Mouse (Mus musculus) forebrain, embryonic 12.5 days (tissue): Measurements from ENCODE around the gene Cdc20b. TPM values are rescaled to one million over a fixed set of nuclear protein-coding genes. Genes with fewer than 3 reads are reported as not detected.
"Not testable (repeated sequence)": the region's sequence is repeated elsewhere in the genome, so short reads cannot be mapped to it uniquely, and the experiment has no call there.

Experiments used
- ATAC-seq: fragments of 200-750 bp; cut with Nextera tagmentation; 2 replicates; pipeline ENCODE4 v1.8.0; 2017; ENCODE audit warnings: moderate TSS enrichment; ENCODE audit not compliant: low FRiP score
- H3K27ac ChIP-seq: fragments of 300-500 bp; sonication (generic); 2 replicates; pipeline ENCODE4 v1.5.1; 2016; ENCODE audit warnings: mild to moderate bottlenecking
- H3K27me3 ChIP-seq: fragments of 300-500 bp; sonication (generic); 2 replicates; pipeline ENCODE4 v1.6.1; 2016; ENCODE audit warnings: mild to moderate bottlenecking
- H3K36me3 ChIP-seq: fragments of 300-500 bp; sonication (generic); replicated peaks from 2 replicates; pipeline ENCODE4 v1.6.1; 2016; ENCODE audit warnings: mild to moderate bottlenecking
- H3K4me1 ChIP-seq: fragments of 300-500 bp; sonication (generic); 2 replicates; pipeline ENCODE4 v1.6.1; 2016
- H3K4me2 ChIP-seq: fragments of 300-500 bp; sonication (generic); 2 replicates; pipeline ENCODE4 v1.6.1; 2016; ENCODE audit warnings: mild to moderate bottlenecking, moderate library complexity
- H3K4me3 ChIP-seq: fragments of 300-500 bp; sonication (generic); replicated peaks from 2 replicates; pipeline ENCODE4 v1.5.1; 2016; ENCODE audit warnings: mild to moderate bottlenecking
- H3K9ac ChIP-seq: fragments of 300-500 bp; sonication (generic); 2 replicates; pipeline ENCODE4 v1.6.1; 2016; ENCODE audit warnings: mild to moderate bottlenecking
- H3K9me3 ChIP-seq: fragments of 300-500 bp; sonication (generic); 2 replicates; pipeline ENCODE4 v1.6.1; 2016
- WGBS: fragments of 180-500 bp; shearing (Covaris S2); methylation state at CpG from one replicate; pipeline ENCODE4 v1.1.7; 2016; 5-methylcytosine and 5-hydroxymethylcytosine counted together
- polyA plus RNA-seq: library from polyadenylated mRNA; unstranded; fragments of >200 nt; fragmentation: Nextera tagmentation; extraction: Ambion mirVana; gene quantifications from 2 replicates; pipeline ENCODE4 v1.2.1, GENCODE M21; 2016

Gene Cdc20b
- polyA plus RNA-seq, 1 experiment from 2014 or later = 1.3 TPM

DNA sequence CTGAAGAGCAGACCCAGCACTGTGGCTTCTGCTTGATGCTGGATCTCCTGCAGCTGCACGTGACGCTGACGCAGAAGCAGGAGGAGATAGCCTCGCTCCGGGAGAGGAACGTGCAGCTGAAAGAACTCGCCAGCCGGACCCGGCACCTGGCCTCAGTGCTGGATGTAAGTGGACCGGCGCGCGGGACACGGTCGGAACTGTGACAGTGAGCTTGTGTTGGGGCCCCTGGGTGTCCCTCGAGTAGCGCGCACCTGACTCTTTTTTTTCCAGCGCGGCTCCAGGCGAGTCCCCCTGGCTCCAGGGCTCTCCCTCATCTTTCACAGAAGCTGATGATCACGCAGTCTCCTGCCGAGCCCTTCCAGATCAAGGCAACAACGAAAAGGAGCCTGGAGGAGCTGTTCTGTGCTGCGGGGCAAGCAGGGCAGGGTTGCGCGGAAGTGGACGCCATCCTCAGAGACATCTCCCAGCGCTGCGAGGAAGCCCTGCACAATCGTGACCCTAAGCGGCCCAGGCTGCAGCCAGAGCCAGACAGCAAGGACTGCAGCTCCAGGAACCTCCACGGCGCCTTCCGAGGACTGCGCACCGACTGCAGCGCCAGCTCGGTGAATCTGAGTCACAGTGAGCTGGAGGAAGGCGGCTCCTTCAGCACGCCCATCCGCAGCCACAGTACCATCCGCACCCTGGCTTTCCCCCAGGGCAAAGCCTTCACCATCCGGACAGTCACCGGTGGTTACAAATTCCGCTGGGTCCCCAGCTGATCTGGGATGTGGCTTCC is 36.3 kb upstream of the Cdc20b start:
- H3K27me3 ChIP-seq = peaks cover 89% of the 10 kb centered on the region
- H3K9ac ChIP-seq = peak overlapping the region; percentile 50
- no peaks in the 10 kb centered on the region for H3K9me3 ChIP-seq
- H3K27ac ChIP-seq = no peak overlapping the region
- H3K36me3 ChIP-seq = no peaks in the 10 kb centered on the region
- H3K4me3 ChIP-seq = peak overlapping the region; percentile 43
- peak overlapping the region; percentile 77 for H3K4me2 ChIP-seq
- ATAC-seq = peak; percentile 52
- WGBS = under 1% methylated on average over 46 of the region's 46 CpGs
- peaks cover 21% of the 10 kb centered on the region for H3K4me1 ChIP-seq

DNA sequence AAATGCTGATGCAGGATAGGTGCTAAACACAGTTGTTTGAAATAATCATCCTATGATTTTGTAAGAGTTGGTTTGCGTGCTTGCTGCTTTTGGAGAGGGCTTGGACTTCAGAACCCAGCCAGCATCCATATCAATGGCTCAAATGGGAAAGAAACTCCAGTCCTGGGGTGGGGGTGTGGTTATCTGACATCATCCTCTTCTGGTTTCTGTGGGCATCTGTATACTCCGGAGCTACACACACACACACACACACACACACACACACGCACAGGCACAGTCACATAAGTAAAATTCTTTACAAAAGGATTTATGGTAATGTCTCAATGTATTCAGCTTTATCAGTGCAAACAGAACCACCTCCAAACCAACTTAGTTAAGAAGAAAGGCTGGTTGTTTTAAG is 34.8 kb upstream of the Cdc20b start:
- ATAC-seq = no peak
- no peak overlapping the region for H3K9ac ChIP-seq
- H3K9me3 ChIP-seq = no peaks in the 10 kb centered on the region
- H3K36me3 ChIP-seq = no peaks in the 10 kb centered on the region
- H3K4me2 ChIP-seq = no peak overlapping the region
- H3K4me3 ChIP-seq = no peak overlapping the region
- peaks cover 74% of the 10 kb centered on the region for H3K27me3 ChIP-seq
- H3K4me1 ChIP-seq = peaks cover 11% of the 10 kb centered on the region
- no peak overlapping the region for H3K27ac ChIP-seq
- WGBS = 82% methylated on average over 3 of the region's 3 CpGs

DNA sequence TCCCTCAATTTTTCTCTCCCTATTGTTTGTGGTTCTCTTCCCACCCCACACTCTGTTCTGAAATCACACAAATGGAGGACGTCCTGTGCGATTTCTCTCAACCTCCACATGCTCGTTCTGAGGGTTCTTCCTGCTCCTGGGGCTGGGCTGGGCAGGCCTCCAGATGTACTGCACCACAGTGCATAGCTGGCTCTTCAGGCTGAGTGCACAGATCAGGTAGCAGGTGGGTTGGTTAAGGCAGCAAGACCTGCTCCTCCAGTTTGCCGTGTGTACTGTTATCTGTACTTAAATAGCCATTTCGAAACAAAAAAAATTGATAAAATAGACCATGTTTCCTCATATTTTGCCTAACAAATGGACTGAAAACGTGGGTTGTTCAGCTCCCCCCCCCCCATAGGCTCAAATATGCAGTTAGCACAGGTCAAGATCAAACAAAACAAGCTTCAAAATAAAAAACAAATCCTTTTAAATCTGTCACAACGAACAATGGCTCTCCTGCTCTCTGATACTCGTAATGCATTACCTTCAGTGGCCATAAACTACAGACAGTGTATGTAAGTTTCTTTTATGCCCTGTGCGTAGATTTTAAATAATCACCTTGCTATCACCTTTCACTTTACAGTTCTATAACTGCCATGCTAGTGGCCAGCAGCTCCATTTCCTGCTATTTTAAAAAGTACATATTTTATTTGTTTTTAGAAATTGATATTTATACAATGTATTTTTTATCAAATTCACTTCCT is 34.2 kb upstream of the Cdc20b start:
- H3K27ac ChIP-seq = no peak overlapping the region
- 75% methylated on average over 9 of the region's 9 CpGs for WGBS

DNA sequence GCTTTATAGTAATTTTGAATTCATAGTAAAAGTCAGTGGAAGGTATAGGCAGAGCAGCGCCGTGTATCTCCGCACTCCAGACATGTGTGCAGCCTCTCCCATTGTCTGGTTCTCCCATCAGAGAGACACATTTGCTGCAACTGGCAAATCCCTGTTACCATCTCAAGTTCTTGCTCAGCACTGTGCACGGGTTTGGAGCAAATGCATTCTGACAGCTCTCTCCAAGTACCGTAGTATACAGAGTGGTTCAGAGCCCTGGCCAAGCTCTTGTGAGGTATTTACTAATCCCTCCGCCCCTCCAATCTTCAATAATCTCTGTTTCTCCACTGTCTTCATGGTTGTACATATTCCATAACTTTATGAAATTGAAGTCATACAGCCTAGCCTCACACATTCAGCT is 22.2 kb upstream of the Cdc20b start:
- WGBS = 81% methylated on average over 6 of the region's 6 CpGs
- no peak overlapping the region for H3K4me2 ChIP-seq
- no peak overlapping the region for H3K4me3 ChIP-seq
- ATAC-seq = no peak
- no peak overlapping the region for H3K9ac ChIP-seq
- H3K9me3 ChIP-seq = no peaks in the 10 kb centered on the region
- H3K4me1 ChIP-seq = no peaks in the 10 kb centered on the region
- no peaks in the 10 kb centered on the region for H3K36me3 ChIP-seq
- H3K27ac ChIP-seq = no peak overlapping the region
- 0 out of 2 replicates have a peak, but pooled peaks cover 3% of the 10 kb centered on the region for H3K27me3 ChIP-seq

More for the DNA sequence above, 34.2 kb upstream of the Cdc20b start:
- H3K4me3 ChIP-seq = no peak overlapping the region
- peaks cover 68% of the 10 kb centered on the region for H3K27me3 ChIP-seq
- no peak for ATAC-seq
- H3K4me2 ChIP-seq = no peak overlapping the region
- no peak overlapping the region for H3K9ac ChIP-seq
- no peaks in the 10 kb centered on the region for H3K9me3 ChIP-seq
- H3K36me3 ChIP-seq = no peaks in the 10 kb centered on the region
- H3K4me1 ChIP-seq = peaks cover 11% of the 10 kb centered on the region

DNA sequence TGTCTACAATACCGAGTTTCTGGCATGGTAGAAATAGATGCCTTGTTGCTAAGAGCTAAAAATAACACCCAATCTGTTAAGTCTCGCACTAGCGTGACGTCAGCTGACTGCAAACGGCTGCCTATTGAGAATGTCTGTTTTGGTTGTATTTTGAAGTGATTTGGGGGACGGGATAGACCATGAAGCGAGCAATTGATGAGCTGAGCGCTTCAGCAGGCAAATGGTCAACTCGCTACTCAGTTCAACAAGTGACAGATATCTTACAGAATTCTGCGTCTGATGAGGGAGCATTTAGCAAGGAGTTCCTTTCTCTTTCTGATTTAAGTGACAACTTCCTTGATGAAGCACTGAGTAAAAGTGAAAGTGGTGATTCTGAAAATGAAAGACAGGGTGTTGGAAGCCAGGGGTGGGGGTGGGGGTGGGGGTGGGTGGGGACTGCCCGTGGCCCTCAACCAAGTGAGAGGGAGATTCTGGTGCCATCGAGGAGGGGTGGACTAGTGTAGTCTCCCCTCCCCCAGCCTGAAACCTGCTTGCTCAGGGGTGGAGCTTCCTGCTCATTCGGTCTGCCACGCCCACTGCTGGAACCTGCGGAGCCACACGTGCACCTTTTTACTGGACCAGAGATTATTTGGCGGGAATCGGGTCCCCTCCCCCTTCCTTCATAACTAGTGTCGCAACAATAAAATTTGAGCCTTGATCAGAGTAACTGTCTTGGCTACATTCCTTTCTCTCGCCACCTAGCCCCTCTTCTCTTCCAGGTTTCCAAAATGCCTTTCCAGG is 21.5 kb upstream of the Cdc20b start:
- H3K9me3 ChIP-seq, H3K9ac ChIP-seq, H3K27ac ChIP-seq, H3K4me3 ChIP-seq, H3K27me3 ChIP-seq, H3K36me3 ChIP-seq, H3K4me1 ChIP-seq, ATAC-seq, H3K4me2 ChIP-seq: not testable (repeated sequence)
- 57% methylated on average over 18 of the region's 20 CpGs for WGBS

DNA sequence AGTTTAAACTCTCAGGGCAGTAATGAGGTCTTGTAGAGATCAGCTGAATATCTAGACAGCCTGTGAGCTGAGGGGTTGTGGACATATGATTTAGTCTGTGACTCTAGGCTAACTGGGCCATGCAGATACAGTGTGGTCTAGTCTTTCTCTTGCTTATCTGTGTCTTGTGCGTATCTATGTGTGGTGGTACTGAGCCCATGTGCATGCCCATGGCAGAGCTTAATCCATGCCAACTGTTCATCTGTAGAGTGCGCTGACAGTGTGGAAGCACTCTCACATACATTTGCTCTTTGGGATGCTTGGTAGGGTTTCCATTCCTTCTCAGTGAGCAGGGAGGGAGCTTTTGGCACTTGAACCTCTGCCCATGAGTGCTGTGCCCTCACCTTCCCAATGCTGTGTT is 13.4 kb upstream of the Cdc20b start:
- Histone ChIP-seq H3K4me2 (no peak overlapping the region), H3K27ac (no peak overlapping the region), H3K4me1 (no peaks in the 10 kb centered on the region), H3K9me3 (no peaks in the 10 kb centered on the region), H3K4me3 (no peak overlapping the region), H3K36me3 (no peaks in the 10 kb centered on the region), H3K9ac (no peak overlapping the region), H3K27me3 (peaks cover 21% of the 10 kb centered on the region)
- WGBS = 91% methylated on average over 2 of the region's 2 CpGs
- ATAC-seq = no peak

DNA sequence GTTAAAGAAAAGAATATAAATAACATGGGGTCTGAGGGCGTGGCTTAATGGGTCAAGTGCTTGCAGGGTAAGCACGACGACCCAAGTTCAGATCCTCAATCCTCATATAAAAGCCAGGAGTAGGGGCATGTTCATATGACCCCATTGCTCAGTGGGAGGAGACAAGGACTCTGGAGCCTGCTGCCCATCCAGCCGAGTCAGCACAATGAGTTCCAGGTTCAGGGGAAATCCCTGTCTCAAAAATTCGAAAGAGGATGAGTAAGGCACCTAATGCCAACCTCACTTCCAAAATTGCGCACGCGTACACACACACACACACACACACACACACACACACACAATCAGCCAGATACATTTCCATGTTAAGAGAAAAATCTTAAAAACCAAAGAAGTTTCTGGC is 12.4 kb upstream of the Cdc20b start:
- 77% methylated on average over 8 of the region's 8 CpGs for WGBS
- no peak overlapping the region for H3K4me3 ChIP-seq
- H3K27me3 ChIP-seq = peaks cover 21% of the 10 kb centered on the region
- ATAC-seq = no peak
- H3K9me3 ChIP-seq = no peaks in the 10 kb centered on the region
- no peaks in the 10 kb centered on the region for H3K4me1 ChIP-seq
- H3K4me2 ChIP-seq = no peak overlapping the region
- H3K9ac ChIP-seq = no peak overlapping the region
- no peaks in the 10 kb centered on the region for H3K36me3 ChIP-seq
- no peak overlapping the region for H3K27ac ChIP-seq

DNA sequence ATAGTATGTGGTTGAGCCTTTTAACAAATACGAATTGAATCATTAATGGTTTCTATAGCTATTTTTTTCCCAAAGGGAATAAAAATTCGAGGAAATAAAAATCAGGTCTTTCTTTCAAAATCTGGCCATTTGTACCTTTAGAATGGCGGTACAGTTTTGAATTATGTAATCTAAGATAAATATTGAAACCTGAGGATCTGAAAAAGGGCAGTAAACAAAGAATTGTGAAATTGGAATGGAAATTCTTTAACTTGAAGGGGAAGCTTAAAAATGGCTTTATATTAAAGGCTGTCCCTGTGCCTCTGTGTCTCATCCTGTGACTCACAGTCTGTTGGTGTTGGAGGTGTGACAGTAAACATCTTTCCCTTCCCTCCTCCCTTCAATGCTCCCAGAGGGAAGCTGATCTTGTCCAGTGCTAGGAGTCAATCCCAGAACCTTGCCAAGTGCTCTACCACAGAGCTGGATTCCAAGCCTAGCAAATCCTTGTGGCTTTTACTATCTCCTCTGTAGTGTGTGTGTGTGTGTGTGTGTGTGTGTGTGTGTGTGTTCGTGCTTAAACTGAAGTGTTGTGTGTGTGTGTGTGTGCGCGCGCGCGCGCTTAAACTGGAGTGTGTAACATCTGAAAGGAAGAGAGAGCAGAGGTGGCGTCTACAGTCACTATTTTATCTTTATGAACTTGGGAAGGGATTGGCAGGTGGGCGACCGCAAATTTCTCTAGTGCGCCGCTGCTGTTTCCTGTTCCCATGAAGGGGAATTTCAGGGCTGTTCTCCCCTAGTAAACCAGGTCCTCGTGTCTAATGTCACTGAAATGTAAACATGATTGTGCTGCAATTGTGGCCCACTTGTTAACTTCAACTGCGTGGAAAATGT is 11.4 kb upstream of the Cdc20b start:
- 91% methylated on average over 17 of the region's 17 CpGs for WGBS
- no peaks in the 10 kb centered on the region for H3K9me3 ChIP-seq
- no peak for ATAC-seq

DNA sequence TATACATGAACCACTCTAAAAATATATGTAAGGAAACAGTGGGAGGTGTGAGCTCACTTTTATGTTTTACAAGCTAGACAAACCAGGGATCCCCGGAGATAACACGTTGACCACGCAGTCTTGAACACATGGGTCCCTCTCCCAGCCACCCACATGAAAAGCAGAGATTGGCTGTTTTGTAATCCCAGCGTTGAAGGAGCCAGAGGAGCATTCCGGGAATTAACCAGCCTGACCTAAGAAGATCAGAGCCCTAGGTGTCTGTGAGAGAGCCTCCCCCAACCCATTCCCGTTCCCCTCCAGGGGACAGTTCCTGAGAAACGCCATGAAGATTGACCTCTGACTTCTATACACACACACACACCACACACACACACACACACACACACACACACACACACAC is 3.6 kb upstream of the Cdc20b start:
- H3K9me3 ChIP-seq = no peaks in the 10 kb centered on the region
- no peaks in the 10 kb centered on the region for H3K36me3 ChIP-seq
- 3% methylated on average over 7 of the region's 7 CpGs for WGBS
- peak; percentile 2; the same call in 1 of the 2 replicates for ATAC-seq
- peaks cover 25% of the 10 kb centered on the region for H3K4me1 ChIP-seq
- H3K9ac ChIP-seq = peak overlapping the region; percentile 60
- H3K27ac ChIP-seq = no peak overlapping the region; the same call in 1 of the 2 replicates
- peak overlapping the region; percentile 51 for H3K4me3 ChIP-seq
- H3K4me2 ChIP-seq = peak overlapping the region; percentile 87
- H3K27me3 ChIP-seq = peaks cover 56% of the 10 kb centered on the region

More for the DNA sequence above, 11.4 kb upstream of the Cdc20b start:
- Histone ChIP-seq H3K27ac (no peak overlapping the region), H3K36me3 (no peaks in the 10 kb centered on the region), H3K4me1 (no peaks in the 10 kb centered on the region), H3K4me2 (no peak overlapping the region), H3K4me3 (no peak overlapping the region), H3K9ac (no peak overlapping the region), H3K27me3 (peaks cover 19% of the 10 kb centered on the region)

DNA sequence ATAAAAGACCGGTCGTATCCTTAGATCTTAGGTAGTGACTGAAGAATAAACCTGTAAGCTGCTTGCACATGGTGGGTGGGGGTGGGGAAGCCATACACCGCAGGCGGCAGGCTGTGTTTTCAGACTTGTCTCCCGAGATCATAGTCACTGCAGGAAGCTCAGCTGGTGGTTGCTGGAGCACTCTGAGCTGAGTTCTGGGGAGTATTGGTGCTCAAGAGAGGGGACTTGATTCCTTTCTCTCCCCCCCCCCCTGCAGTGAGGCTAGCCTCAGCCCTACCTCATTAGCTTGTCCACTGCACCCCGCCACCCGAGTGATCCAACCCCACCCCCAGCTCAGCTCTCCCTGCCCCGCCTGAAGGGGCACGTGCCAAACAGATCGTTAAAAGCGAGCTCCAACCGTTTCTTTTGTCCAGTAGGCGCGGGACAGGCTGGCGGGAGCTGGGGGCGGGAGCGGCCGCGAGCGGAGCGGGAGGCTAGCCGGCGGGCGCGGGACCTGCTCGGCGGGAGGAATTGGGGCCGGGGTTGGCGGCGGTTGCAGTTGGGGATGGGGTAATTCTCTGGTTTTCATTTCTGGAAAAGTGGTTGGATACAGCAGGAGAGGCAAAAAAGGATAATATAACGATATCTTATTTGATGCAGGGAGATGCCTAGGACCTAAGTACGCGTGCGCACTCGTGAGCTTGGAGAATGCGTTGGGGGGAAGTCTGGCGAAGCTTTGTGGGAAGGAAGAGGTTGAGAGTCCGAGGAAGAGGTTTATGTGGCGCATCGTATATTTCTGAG is 2.9 kb upstream of the Cdc20b start:
- H3K4me3 ChIP-seq = peak overlapping the region; percentile 51
- peaks cover 25% of the 10 kb centered on the region for H3K4me1 ChIP-seq
- H3K4me2 ChIP-seq = peak overlapping the region; percentile 87
- peaks cover 56% of the 10 kb centered on the region for H3K27me3 ChIP-seq
- no peaks in the 10 kb centered on the region for H3K9me3 ChIP-seq
- ATAC-seq = peak; percentile 74
- WGBS = under 1% methylated on average over 40 of the region's 40 CpGs
- H3K9ac ChIP-seq = peak overlapping the region; percentile 60
- peak overlapping the region; percentile 38; the same call in 1 of the 2 replicates for H3K27ac ChIP-seq
- H3K36me3 ChIP-seq = no peaks in the 10 kb centered on the region

DNA sequence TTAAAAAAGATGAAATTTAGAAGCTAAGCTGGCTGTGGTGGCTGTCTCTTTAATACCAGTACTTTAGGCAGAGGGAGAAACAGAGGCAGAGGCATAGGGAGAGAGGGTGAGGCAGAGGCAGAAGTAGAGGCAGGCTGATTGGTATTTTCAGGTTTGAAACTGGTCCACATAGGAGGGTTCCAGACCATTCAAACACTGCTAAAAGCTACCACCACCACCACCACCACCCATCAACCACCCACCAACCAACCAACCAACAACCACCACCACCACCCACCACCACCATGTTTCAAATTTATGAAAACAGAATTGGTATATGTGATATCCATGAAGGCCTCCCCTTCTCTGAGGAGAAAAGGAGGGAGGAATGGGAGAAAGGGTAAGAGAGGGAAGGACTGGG is 2.1 kb upstream of the Cdc20b start:
- Histone ChIP-seq H3K36me3 (no peaks in the 10 kb centered on the region), H3K9me3 (no peaks in the 10 kb centered on the region), H3K4me2 (no peak overlapping the region), H3K9ac (no peak overlapping the region), H3K4me3 (no peak overlapping the region), H3K27ac (no peak overlapping the region), H3K27me3 (peaks cover 61% of the 10 kb centered on the region), H3K4me1 (peaks cover 25% of the 10 kb centered on the region)
- ATAC-seq = no peak
